Mouse (Mus musculus) liver, embryonic 13.5 days (tissue): ENCODE data around the gene Lhx2. TPM values are rescaled to one million over a fixed set of nuclear protein-coding genes. Genes with fewer than 3 reads are reported as not detected.

ENCODE experiments used
- ATAC-seq: fragments of 200-750 bp; cut with Nextera tagmentation; 2 replicates; pipeline ENCODE4 v1.8.0; 2017; ENCODE audit warnings: low read depth, mild to moderate bottlenecking, moderate number of reproducible peaks, moderate library complexity
- DNase-seq: peaks from one replicate; pipeline ENCODE4 v3.0.0; 2022
- H3K27ac ChIP-seq: fragments of 300-500 bp; sonication (generic); 2 replicates; pipeline ENCODE4 v1.5.1; 2015; ENCODE audit warnings: moderate library complexity, mild to moderate bottlenecking, inconsistent platforms
- H3K27me3 ChIP-seq: fragments of 300-500 bp; sonication (generic); 2 replicates; pipeline ENCODE4 v1.6.1; 2015; ENCODE audit warnings: mild to moderate bottlenecking, inconsistent platforms
- H3K36me3 ChIP-seq: fragments of 300-500 bp; sonication (generic); 2 replicates; pipeline ENCODE4 v1.6.1; 2015; ENCODE audit warnings: mild to moderate bottlenecking, inconsistent platforms
- H3K4me1 ChIP-seq: fragments of 300-500 bp; sonication (generic); replicated peaks from 2 replicates; pipeline ENCODE4 v1.6.1; 2015; ENCODE audit warnings: inconsistent platforms
- H3K4me2 ChIP-seq: fragments of 300-500 bp; sonication (generic); 2 replicates; pipeline ENCODE4 v1.6.1; 2015; ENCODE audit warnings: inconsistent platforms, mild to moderate bottlenecking, moderate library complexity
- H3K4me3 ChIP-seq: fragments of 300-500 bp; sonication (generic); replicated peaks from 2 replicates; pipeline ENCODE4 v1.5.1; 2015; ENCODE audit warnings: mild to moderate bottlenecking, inconsistent platforms
- H3K9ac ChIP-seq: fragments of 300-500 bp; sonication (generic); 2 replicates; pipeline ENCODE4 v1.6.1; 2015; ENCODE audit warnings: mild to moderate bottlenecking, inconsistent platforms
- H3K9me3 ChIP-seq: fragments of 300-500 bp; sonication (generic); replicated peaks from 2 replicates; pipeline ENCODE4 v1.6.1; 2016; ENCODE audit warnings: inconsistent platforms
- WGBS: fragments of 180-500 bp; shearing (Covaris S2); methylation state at CpG from one replicate; pipeline ENCODE4 v1.1.7; 2015; ENCODE audit not compliant: insufficient replicate concordance; 5-methylcytosine and 5-hydroxymethylcytosine counted together
- polyA plus RNA-seq: library from polyadenylated mRNA; unstranded; fragments of >200 nt; fragmentation: Nextera tagmentation; extraction: Ambion mirVana; gene quantifications from 2 replicates; pipeline ENCODE4 v1.2.1, GENCODE M21; 2015

Gene Lhx2
- polyA plus RNA-seq: 2.7 and 2.9 TPM in 2 replicates

- H3K4me2 ChIP-seq: peak within 1 kb of the TSS; percentile 63
- H3K9me3 ChIP-seq: no peaks in the 10 kb centered on the region
- peak within 1 kb of the TSS; percentile 41 for H3K4me3 ChIP-seq
- DNase-seq (no peak), ATAC-seq (no peak)
- no peaks in the 10 kb centered on the region for H3K36me3 ChIP-seq
- WGBS: 1% methylated on average over 61 of the region's 92 CpGs
- peaks cover 98% of the 10 kb centered on the region for H3K27me3 ChIP-seq
- peaks cover 8% of the 10 kb centered on the region; the same call in 1 of the 2 replicates for H3K4me1 ChIP-seq
- peak within 1 kb of the TSS; percentile 36; the same call in 1 of the 2 replicates for H3K9ac ChIP-seq
- no peak within 1 kb of the TSS for H3K27ac ChIP-seq
Measured at GRCm38 (mm10) chr2:38338990-38339909, at the start of gene Lhx2. Gene Lhx2 (plus strand): TSS chr2:38339281.

GRCm38 (mm10) chr2:38291526-38291925, 47.6 kb upstream of the Lhx2 start:
- Histone ChIP-seq H3K36me3 (no peaks in the 10 kb centered on the region), H3K27me3 (peaks cover 11% of the 10 kb centered on the region; the same call in 1 of the 2 replicates), H3K4me2 (no peak overlapping the region), H3K4me3 (no peak overlapping the region), H3K27ac (no peak overlapping the region), H3K9ac (no peak overlapping the region), H3K9me3 (no peaks in the 10 kb centered on the region), H3K4me1 (peaks cover 13% of the 10 kb centered on the region)
- no peak for ATAC-seq
- DNase-seq: no peak
- 76% methylated on average over 1 of the region's 1 CpGs for WGBS

- H3K4me1 ChIP-seq: peaks cover 3% of the 10 kb centered on the region; the same call in 1 of the 2 replicates
- H3K4me2 ChIP-seq: no peak overlapping the region
- H3K27ac ChIP-seq: no peak overlapping the region
- DNase-seq (no peak), ATAC-seq (no peak)
- no peaks in the 10 kb centered on the region for H3K9me3 ChIP-seq
- H3K4me3 ChIP-seq: no peak overlapping the region
- no peaks in the 10 kb centered on the region for H3K36me3 ChIP-seq
- WGBS: 65% methylated on average over 4 of the region's 4 CpGs
- H3K9ac ChIP-seq: no peak overlapping the region
- peaks cover 19% of the 10 kb centered on the region; the same call in 1 of the 2 replicates for H3K27me3 ChIP-seq
Measured at GRCm38 (mm10) chr2:38295939-38296338, 43.1 kb upstream of the Lhx2 start.

GRCm38 (mm10) chr2:38300941-38301340, 38.1 kb upstream of the Lhx2 start:
- no peak for ATAC-seq
- no peak for DNase-seq

GRCm38 (mm10) chr2:38305152-38305551, 33.9 kb upstream of the Lhx2 start:
- 31% methylated on average over 1 of the region's 1 CpGs for WGBS
- DNase-seq (no peak), ATAC-seq (no peak)
- peaks cover 47% of the 10 kb centered on the region for H3K27me3 ChIP-seq
- no peak overlapping the region for H3K27ac ChIP-seq
- no peak overlapping the region for H3K9ac ChIP-seq
- H3K36me3 ChIP-seq: no peaks in the 10 kb centered on the region
- H3K4me1 ChIP-seq: peaks cover 6% of the 10 kb centered on the region; the same call in 1 of the 2 replicates
- no peaks in the 10 kb centered on the region for H3K9me3 ChIP-seq
- H3K4me2 ChIP-seq: no peak overlapping the region
- no peak overlapping the region for H3K4me3 ChIP-seq

More at GRCm38 (mm10) chr2:38300941-38301340, 38.1 kb upstream of the Lhx2 start:
- H3K9ac ChIP-seq: no peak overlapping the region
- H3K27me3 ChIP-seq: peaks cover 45% of the 10 kb centered on the region
- H3K4me2 ChIP-seq: no peak overlapping the region
- no peaks in the 10 kb centered on the region for H3K36me3 ChIP-seq
- H3K27ac ChIP-seq: no peak overlapping the region
- no peaks in the 10 kb centered on the region for H3K9me3 ChIP-seq
- H3K4me1 ChIP-seq: peaks cover 6% of the 10 kb centered on the region; the same call in 1 of the 2 replicates
- 31% methylated on average over 2 of the region's 2 CpGs for WGBS
- no peak overlapping the region for H3K4me3 ChIP-seq

- H3K4me2 ChIP-seq: no peak overlapping the region
- WGBS: 40% methylated on average over 3 of the region's 3 CpGs
- no peak for DNase-seq
Measured at GRCm38 (mm10) chr2:38312921-38313320, 26.2 kb upstream of the Lhx2 start.

GRCm38 (mm10) chr2:38313399-38313798, 25.7 kb upstream of the Lhx2 start:
- no peak overlapping the region for H3K4me2 ChIP-seq
- H3K27me3 ChIP-seq: peaks cover 57% of the 10 kb centered on the region

More at GRCm38 (mm10) chr2:38312921-38313320, 26.2 kb upstream of the Lhx2 start:
- no peak overlapping the region for H3K4me3 ChIP-seq
- no peaks in the 10 kb centered on the region for H3K36me3 ChIP-seq
- H3K27me3 ChIP-seq: peaks cover 57% of the 10 kb centered on the region
- ATAC-seq: no peak
- no peak overlapping the region for H3K27ac ChIP-seq
- no peaks in the 10 kb centered on the region for H3K4me1 ChIP-seq
- no peak overlapping the region for H3K9ac ChIP-seq
- H3K9me3 ChIP-seq: no peaks in the 10 kb centered on the region

GRCm38 (mm10) chr2:38319086-38319485, 20.0 kb upstream of the Lhx2 start:
- Histone ChIP-seq H3K27ac (no peak overlapping the region), H3K4me2 (no peak overlapping the region), H3K27me3 (peaks cover 69% of the 10 kb centered on the region), H3K4me3 (no peak overlapping the region), H3K4me1 (no peaks in the 10 kb centered on the region), H3K9ac (no peak overlapping the region), H3K36me3 (no peaks in the 10 kb centered on the region), H3K9me3 (no peaks in the 10 kb centered on the region)
- ATAC-seq (no peak), DNase-seq (no peak)
- 19% methylated on average over 11 of the region's 11 CpGs for WGBS

More at GRCm38 (mm10) chr2:38313399-38313798, 25.7 kb upstream of the Lhx2 start:
- no peak for DNase-seq
- H3K36me3 ChIP-seq: no peaks in the 10 kb centered on the region
- no peak overlapping the region for H3K9ac ChIP-seq
- H3K27ac ChIP-seq: no peak overlapping the region
- H3K4me3 ChIP-seq: no peak overlapping the region
- no peaks in the 10 kb centered on the region for H3K9me3 ChIP-seq
- H3K4me1 ChIP-seq: no peaks in the 10 kb centered on the region
- no peak for ATAC-seq
- 22% methylated on average over 3 of the region's 3 CpGs for WGBS

GRCm38 (mm10) chr2:38320911-38321310, 18.2 kb upstream of the Lhx2 start:
- H3K27ac ChIP-seq: no peak overlapping the region
- H3K9me3 ChIP-seq: no peaks in the 10 kb centered on the region
- H3K4me1 ChIP-seq: no peaks in the 10 kb centered on the region
- no peak overlapping the region for H3K4me3 ChIP-seq
- ATAC-seq: no peak
- H3K36me3 ChIP-seq: no peaks in the 10 kb centered on the region
- H3K9ac ChIP-seq: no peak overlapping the region
- no peak overlapping the region for H3K4me2 ChIP-seq
- H3K27me3 ChIP-seq: peaks cover 67% of the 10 kb centered on the region
- DNase-seq: no peak
- 50% methylated on average over 4 of the region's 4 CpGs for WGBS

GRCm38 (mm10) chr2:38323380-38323779, 15.7 kb upstream of the Lhx2 start:
- WGBS: 30% methylated on average over 8 of the region's 8 CpGs
- no peak overlapping the region for H3K27ac ChIP-seq
- ATAC-seq: no peak
- no peak overlapping the region for H3K9ac ChIP-seq
- no peaks in the 10 kb centered on the region for H3K36me3 ChIP-seq
- H3K27me3 ChIP-seq: peaks cover 83% of the 10 kb centered on the region
- H3K9me3 ChIP-seq: no peaks in the 10 kb centered on the region
- no peaks in the 10 kb centered on the region for H3K4me1 ChIP-seq
- no peak for DNase-seq
- H3K4me3 ChIP-seq: no peak overlapping the region
- H3K4me2 ChIP-seq: no peak overlapping the region

- no peak overlapping the region for H3K9ac ChIP-seq
- no peaks in the 10 kb centered on the region for H3K36me3 ChIP-seq
- WGBS: 26% methylated on average over 1 of the region's 1 CpGs
- no peak overlapping the region for H3K4me2 ChIP-seq
- ATAC-seq (no peak), DNase-seq (no peak)
- no peak overlapping the region for H3K27ac ChIP-seq
- H3K9me3 ChIP-seq: no peaks in the 10 kb centered on the region
- no peak overlapping the region for H3K4me3 ChIP-seq
- no peaks in the 10 kb centered on the region for H3K4me1 ChIP-seq
- H3K27me3 ChIP-seq: peaks cover 80% of the 10 kb centered on the region
Measured at GRCm38 (mm10) chr2:38326671-38327070, 12.4 kb upstream of the Lhx2 start.
